Mouse (Mus musculus) spleen, embryonic (tissue): ENCODE measurements around the gene Ppef2.

Source experiments
- CTCF ChIA-PET: fragments of 350-600 bp; sonication (Branson Sonifier 250); formaldehyde crosslinking; loops from one replicate; lab custom pipeline; 2022; lab: Charles Lee

The Ppef2 gene

DNA sequence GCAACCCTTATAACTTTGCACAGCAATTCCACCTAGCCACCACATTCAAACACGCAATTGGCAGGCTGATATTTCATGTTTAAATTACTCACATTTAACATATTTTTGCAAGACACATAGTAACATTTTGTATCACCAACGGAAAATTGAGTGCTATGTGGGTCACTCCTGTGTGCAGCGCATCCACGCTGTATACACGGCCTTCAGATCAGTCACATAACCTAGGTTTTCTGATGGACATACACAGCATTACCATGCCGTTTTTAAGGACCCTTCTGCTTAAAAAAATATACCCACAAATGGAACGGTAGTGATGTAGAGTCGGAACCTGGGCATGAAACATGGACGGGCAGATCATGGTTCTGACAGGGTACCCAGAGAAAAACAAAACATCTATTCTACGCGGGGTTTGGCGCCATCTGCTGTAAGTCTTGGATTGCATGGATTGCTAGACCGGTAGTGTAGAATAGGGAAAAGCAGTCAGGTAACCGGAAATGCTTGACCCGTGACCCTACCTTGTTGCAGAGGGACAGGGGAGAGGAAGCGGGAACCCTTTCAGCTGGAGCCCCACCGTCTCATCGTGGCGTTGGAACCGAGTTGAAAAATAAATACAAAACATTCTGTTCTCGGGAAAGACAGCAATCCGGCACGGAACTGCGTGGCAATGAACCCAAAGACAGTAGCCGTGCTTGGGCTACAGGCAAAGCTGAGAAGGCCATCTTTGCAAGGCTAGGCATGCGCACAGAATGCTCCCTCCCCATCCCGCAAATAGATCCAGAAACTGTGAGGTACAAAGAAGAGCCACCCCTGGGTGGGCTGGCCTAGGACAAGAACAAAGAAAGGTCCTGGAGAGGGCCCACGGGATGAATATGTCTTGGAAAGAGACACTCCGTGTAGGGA lies 16.5 kb downstream of the Ppef2 start:
- CTCF ChIA-PET = no interaction called here

DNA sequence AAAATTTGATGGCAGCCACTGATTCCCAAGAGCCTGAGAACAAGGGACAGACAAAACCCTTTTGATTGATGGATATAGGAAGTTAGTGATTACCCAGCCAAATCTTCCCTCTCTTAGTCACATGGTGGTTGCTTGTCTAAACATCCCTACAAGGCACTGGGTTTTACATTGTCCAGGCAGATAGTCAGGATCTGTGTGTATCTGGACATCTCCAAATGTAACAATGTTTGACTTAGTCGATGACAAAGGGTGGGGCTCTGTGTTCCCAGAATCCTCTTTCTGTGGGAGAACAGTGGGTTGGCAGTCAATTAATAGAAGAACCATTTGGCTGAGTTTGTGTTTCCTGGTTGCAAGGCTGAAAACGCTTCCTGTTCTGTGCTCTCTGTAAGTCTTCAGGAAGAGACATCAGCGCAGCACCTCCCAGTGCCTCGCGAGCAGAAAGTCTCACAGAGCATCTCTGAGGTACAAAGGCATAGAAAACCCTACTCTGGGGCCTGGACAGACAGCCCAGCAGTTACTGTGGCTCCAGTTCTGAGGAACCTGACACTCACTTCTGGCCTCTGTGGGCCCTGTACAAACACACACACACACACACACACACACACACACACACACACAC lies 21.0 kb downstream of the Ppef2 start:
- CTCF ChIA-PET = no interaction called here

- CTCF ChIA-PET = interaction anchor here (0.7 kb wide), 1 partner anchor 95 kb away, joined by 3 read pairs; no protein-coding TSS in a partner anchor
Observed at GRCm38 (mm10) chr5:92233366-92233765, 22.7 kb downstream of the Ppef2 start.

GRCm38 (mm10) chr5:92231836-92232235 lies 24.2 kb downstream of the Ppef2 start:
- CTCF ChIA-PET = interaction anchor here (0.5 kb wide), 1 partner anchor 1857 kb away, joined by 3 read pairs; no protein-coding TSS in a partner anchor

GRCm38 (mm10) chr5:92230306-92230705 lies 25.8 kb downstream of the Ppef2 start:
- CTCF ChIA-PET = no interaction called here

DNA sequence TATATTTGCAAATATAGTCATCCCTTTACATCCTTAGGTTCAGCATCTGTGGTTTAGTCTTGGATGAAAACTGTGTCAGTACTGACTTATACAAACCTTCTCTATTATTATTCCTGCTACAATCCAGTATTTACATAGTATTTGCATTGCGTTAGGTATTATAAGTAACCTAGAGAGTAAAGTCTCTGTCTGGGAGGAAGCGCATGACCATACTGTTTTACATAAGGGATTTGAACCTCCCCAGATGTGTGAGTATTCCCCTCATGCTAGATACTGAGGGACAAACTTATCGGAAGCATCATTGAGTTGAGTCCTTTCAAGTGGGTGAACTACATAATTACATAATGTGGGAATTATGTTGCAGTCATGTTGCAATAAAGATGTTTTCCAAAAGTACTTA lies 26.6 kb downstream of the Ppef2 start:
- CTCF ChIA-PET = no interaction called here

DNA sequence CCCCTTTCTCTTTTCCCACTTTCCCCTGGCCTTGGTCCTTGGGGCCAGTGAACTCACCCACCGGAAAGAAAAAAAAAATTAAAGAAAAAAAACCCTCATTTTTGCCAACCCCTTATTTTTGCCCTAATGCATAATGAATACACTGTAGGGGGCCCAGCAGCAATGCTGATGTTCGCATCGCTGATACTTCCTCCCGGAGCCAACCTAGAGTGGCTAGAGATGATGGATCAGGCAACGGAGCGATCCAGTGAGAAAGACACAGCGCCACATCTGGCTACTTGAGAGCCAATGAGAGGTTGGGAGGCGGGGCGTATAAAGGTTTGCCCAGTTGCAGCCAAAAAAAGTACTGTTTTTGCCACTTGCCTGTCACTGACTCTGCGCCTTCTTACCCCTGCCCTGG lies 27.3 kb downstream of the Ppef2 start:
- CTCF ChIA-PET = no interaction called here

DNA sequence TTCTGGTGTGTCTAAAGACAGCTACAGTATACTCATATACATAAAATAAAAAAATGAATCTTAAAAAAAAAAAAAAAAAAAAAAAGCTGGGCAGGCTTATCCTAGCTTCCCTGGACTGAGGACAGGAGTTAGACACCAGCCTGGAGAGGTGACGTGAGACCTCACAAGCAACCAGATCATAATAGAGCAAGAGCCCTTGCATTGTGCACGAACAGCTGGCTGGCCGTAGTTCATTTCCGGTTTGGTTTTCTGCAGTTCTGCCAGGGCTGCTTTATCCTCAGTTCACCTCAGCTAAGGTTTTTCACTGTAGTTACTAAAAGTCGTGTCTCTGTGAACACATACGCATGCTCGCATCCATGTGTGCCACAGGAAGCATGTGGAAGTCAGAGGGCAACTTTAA lies 28.3 kb downstream of the Ppef2 start:
- CTCF ChIA-PET = no interaction called here

GRCm38 (mm10) chr5:92220287-92220902 lies 35.7 kb downstream of the Ppef2 start:
- CTCF ChIA-PET = no interaction called here

DNA sequence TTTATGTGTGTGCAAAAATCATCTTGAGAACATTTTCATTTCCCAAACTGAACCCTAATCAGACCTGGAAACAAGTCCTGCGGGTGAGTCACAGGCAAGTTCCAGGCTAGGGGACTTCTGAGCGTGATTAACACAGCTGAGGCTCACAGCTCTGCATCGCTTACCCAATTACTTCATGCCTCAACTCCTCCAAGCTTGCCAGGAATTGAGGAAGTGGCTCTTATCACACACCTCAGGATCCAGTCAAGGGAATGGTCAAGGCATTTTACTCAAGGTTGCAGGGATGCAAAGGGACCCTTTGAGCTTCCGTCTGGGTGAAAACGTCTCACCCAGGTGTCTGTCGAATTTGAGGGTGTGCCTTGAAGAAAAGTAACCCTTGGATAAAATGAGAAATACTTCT lies 36.3 kb downstream of the Ppef2 start:
- CTCF ChIA-PET = no interaction called here

- CTCF ChIA-PET = no interaction called here
Observed at GRCm38 (mm10) chr5:92218915-92219793, 36.9 kb downstream of the Ppef2 start.

GRCm38 (mm10) chr5:92215308-92215707 lies 40.8 kb downstream of the Ppef2 start, which contains the start of gene U90926:
U90926 (minus strand) TSS chr5:92215408.
- CTCF ChIA-PET = no interaction called here

GRCm38 (mm10) chr5:92212231-92212630 lies 43.8 kb downstream of the Ppef2 start:
- CTCF ChIA-PET = no interaction called here

DNA sequence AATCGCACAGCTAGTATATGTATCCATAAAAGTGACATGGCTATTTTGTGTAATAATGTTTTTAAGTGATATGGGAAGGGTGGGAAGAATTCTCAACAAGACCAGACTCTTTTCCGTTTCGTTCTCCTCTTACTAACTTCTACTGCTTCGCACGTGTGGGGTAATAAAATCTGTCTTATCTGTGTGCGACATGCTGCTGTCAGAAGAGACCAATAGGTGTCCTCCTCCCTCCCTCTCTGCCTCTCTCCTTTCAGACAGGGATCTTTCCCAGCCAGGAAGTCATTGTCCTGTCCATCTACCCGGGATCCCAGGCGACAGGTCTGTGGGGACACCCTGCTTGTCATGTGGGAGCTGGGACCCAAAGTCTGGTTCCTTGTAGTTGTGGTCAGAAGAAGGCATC lies 45.9 kb downstream of the Ppef2 start:
- CTCF ChIA-PET = no interaction called here

DNA sequence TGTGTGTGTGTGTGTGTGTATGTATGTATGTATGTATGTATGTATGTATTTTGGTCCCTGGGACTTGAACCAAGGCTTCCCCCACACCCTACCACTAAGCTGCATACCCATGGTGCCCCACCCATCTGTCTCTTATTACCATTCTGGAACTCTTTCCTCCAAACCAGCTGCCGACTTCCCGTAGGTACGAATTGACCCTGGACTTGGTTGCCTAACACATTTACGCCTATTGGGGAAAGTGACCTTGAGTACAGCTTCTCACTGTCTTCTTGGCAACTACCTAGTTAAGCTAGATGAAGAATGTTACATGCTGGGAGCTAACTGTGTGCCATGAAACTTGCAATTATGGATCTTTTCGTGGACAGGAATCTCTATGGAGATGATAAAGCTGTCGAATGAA lies 50.0 kb downstream of the Ppef2 start:
- CTCF ChIA-PET = interaction anchor here (0.6 kb wide), 1 partner anchor 20 kb away, joined by 10 read pairs; no protein-coding TSS in a partner anchor

DNA sequence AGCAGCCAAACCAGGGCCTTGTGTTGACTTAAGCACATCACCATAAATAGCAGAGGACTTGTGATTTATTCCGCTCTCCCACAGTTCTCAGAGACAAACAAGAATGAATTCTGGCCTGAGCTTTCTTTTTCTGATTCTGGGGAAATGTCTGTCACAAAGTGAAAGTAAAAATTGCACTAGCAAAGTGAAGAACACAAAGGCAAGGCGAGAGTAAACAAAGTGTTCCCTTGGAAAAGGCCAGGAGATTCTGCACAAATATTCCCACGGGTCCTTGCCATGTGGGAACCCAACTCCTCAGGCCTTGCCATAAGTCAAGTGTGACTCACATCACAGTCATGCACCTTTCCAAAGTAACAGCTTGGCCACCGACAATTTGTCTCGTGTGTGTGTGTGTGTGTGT lies 50.4 kb downstream of the Ppef2 start:
- CTCF ChIA-PET = interaction anchor here (0.6 to 0.7 kb wide), 2 partner anchors 21 to 1567 kb away, joined by 3 to 10 read pairs; no protein-coding TSS in a partner anchor

DNA sequence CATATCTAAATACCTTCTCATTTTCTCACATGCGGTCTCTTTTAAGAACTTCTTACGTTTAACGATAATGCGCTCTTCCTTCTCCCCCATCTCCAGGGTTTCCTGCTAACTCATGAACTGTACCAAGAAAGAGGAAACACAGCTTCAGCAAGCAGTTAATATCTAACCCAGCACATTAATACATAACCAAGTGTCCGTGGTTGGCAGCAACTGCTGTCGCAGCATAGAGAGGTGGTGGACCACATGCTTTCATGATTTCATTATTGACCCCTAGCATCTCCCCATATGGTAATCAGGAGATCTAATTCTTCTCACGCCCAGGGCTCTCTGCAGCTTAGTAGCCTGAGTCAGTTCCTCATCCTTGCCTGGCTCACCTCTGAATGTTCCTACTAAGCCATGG lies 50.9 kb downstream of the Ppef2 start:
- CTCF ChIA-PET = interaction anchor here (0.5 to 0.7 kb wide), 2 partner anchors 78 to 1567 kb away, joined by 3 read pairs; no protein-coding TSS in a partner anchor

- CTCF ChIA-PET = no interaction called here
Observed at GRCm38 (mm10) chr5:92204162-92205036, 51.7 kb downstream of the Ppef2 start.

- CTCF ChIA-PET = no interaction called here
Observed at GRCm38 (mm10) chr5:92198266-92198665, 57.8 kb downstream of the Ppef2 start.
